Mouse (Mus musculus) gastrocnemius, postnatal 36 days (tissue): ENCODE data around the gene Tmc5. TPM values are rescaled to one million over a fixed set of nuclear protein-coding genes. Genes with fewer than 3 reads are reported as not detected.

Experiments
- total RNA-seq, 2 experiments: library from RNA; stranded (reverse); gene quantifications; 2 replicates each; pipeline ENCODE4 v1.2.3; 2021

Gene Tmc5
- total RNA-seq, 2 experiments from 2014 or later, result 0.08 TPM; not detected in 1

Other genes with a start within 250 kb of the Tmc5 start
- under 1 TPM; 0.27 to 0.38 TPM for gene Syt17, start 149.1 kb upstream of the Tmc5 start, total RNA-seq
- 1 to 10 TPM; 8.0 to 8.8 TPM for gene Itpripl2, start 105.3 kb upstream of the Tmc5 start, total RNA-seq
- 10 to 100 TPM; 51.9 to 53.5 TPM for gene Coq7, start 63.9 kb upstream of the Tmc5 start, total RNA-seq
- gene Tmc7, start 12.6 kb upstream of the Tmc5 start, total RNA-seq, result 1 to 10 TPM; 7.3 to 7.9 TPM
- 10 to 100 TPM; 33.4 to 35.8 TPM for gene Gde1, start 108.5 kb downstream of the Tmc5 start, total RNA-seq
- gene Ccp110, start 115.3 kb downstream of the Tmc5 start, total RNA-seq, result 1 to 10 TPM; 1.9 to 2.3 TPM
- gene Vps35l, start 142.9 kb downstream of the Tmc5 start, total RNA-seq, result 10 to 100 TPM; 17.7 to 20.2 TPM